8 mouse cellular contexts compared by ENCODE assay signal in the genomic region with DNA sequence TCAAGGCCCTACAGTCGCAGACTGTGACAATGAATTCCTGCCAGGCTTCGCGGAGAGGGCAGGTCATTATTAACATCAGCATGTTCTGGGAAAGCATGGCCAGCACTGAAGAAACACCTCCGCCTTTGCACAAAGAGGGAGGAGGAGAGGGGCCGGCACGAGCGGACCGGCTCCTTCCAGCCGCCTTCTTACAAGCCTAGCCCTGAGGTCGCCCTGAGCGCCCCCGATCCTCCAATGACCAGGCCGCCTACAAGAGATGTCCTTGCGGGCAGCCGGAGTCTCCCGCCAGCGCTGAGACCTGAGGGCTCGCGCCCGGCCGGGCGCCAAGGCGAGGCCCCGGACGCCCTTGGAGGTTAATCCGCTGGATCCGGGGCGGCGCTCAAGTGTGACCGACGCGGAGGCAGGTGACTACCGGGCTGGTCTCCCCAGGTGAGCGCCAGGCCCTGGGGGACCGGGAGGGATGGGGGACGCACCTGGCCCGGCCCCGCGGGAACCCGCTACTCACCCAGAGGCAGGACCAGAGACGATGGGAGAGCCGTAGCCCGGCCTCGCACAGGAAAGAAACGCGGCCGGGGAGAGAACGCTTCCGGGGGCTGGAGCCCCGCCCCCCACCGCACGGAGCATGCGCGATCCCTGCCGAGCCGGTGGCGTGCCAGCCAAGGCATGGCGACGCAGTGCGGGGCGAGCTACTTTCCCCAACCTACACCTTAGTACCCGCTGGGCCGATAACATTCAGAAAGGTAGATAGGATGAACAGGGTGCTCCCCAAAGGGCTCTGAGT. TPM values are rescaled to one million over a fixed set of nuclear protein-coding genes. Genes with fewer than 3 reads are reported as not detected.
DNase-seq lines count a peak whose midpoint lies in the region; ATAC-seq lines count a peak whose summit lies in the region.

No protein-coding gene starts in this region.

- 0 out of 2 replicates have a peak, but pooled peaks cover 3% of the 10 kb centered on the region for H3K4me1 ChIP-seq in embryonic facial prominence, embryonic 14.5 days (ENCODE audit: control insufficient read depth, insufficient read depth, low read length)
- peaks cover 12% of the 10 kb centered on the region for H3K4me1 ChIP-seq in kidney, embryonic 14.5 days (ENCODE audit: control insufficient read depth, insufficient read depth, low read length)
- peaks cover 6% of the 10 kb centered on the region; the same call in 1 of the 2 replicates for H3K4me1 ChIP-seq in limb, embryonic 15.5 days

- H3K4me2 ChIP-seq in embryonic facial prominence, embryonic 14.5 days (ENCODE audit: low read depth, low read length) = peak overlapping the region; percentile 73
- H3K4me2 ChIP-seq in kidney, embryonic 14.5 days (replicated peaks; ENCODE audit: low read depth, low read length) = peak overlapping the region; percentile 79
- H3K4me2 ChIP-seq in limb, embryonic 15.5 days = peak overlapping the region; percentile 82

- H3K36me3 ChIP-seq in embryonic facial prominence, embryonic 14.5 days (ENCODE audit: control insufficient read depth, insufficient read depth, low read length) = no peaks in the 10 kb centered on the region
- H3K36me3 ChIP-seq in kidney, embryonic 14.5 days (ENCODE audit: control insufficient read depth, insufficient read depth, low read length) = no peaks in the 10 kb centered on the region
- H3K36me3 ChIP-seq in limb, embryonic 15.5 days = no peaks in the 10 kb centered on the region

- peak; percentile 85 for DNase-seq in 3T3-L1 (ENCODE audit: low read depth, low spot score)
- peak; percentile 89 to 90 for DNase-seq in adrenal gland, postnatal 4 days (ENCODE audit: low spot score in 2 of 2)
- peak; percentile 92 for DNase-seq in embryonic facial prominence, embryonic 14.5 days (ENCODE audit: low spot score)
- peak; percentile 89 for DNase-seq in heart, adult 8-10 months (ENCODE audit: low spot score)
- DNase-seq in monocyte, adult 2 months (ENCODE audit: low read depth in 1 of 2, low spot score in 2 of 2) = peak; percentile 56 to 86
- DNase-seq in spleen, postnatal 36 days (ENCODE audit: low spot score in 2 of 2) = peak; percentile 86 to 88

- no peaks in the 10 kb centered on the region for H3K9me3 ChIP-seq in embryonic facial prominence, embryonic 14.5 days (ENCODE audit: control insufficient read depth, low read length)
- H3K9me3 ChIP-seq in kidney, embryonic 14.5 days (ENCODE audit: control insufficient read depth, low read length) = no peaks in the 10 kb centered on the region
- no peaks in the 10 kb centered on the region for H3K9me3 ChIP-seq in limb, embryonic 15.5 days

- peak overlapping the region; percentile 84 for H3K9ac ChIP-seq in embryonic facial prominence, embryonic 14.5 days (ENCODE audit: low read depth, low read length)
- peak overlapping the region; percentile 90 for H3K9ac ChIP-seq in kidney, embryonic 14.5 days (ENCODE audit: low read depth, low read length)
- peak overlapping the region; percentile 89 for H3K9ac ChIP-seq in limb, embryonic 15.5 days

- peak; percentile 97 for ATAC-seq in embryonic facial prominence, embryonic 14.5 days (ENCODE audit: low read depth)
- ATAC-seq in kidney, embryonic 14.5 days (ENCODE audit: low FRiP score, low TSS enrichment) = peak; percentile 94
- ATAC-seq in limb, embryonic 15.5 days (ENCODE audit: insufficient number of reproducible peaks, low FRiP score, low TSS enrichment, low read depth) = peak; percentile 92

- H3K27ac ChIP-seq in embryonic facial prominence, embryonic 14.5 days (replicated peaks; ENCODE audit: low read depth, low read length) = peak overlapping the region; percentile 71
- H3K27ac ChIP-seq in kidney, embryonic 14.5 days (ENCODE audit: low read depth, low read length) = peak overlapping the region; percentile 89
- peak overlapping the region; percentile 81 for H3K27ac ChIP-seq in limb, embryonic 15.5 days

- H3K27me3 ChIP-seq in embryonic facial prominence, embryonic 14.5 days (replicated peaks; ENCODE audit: control insufficient read depth, insufficient read depth, low read length) = no peaks in the 10 kb centered on the region
- no peaks in the 10 kb centered on the region for H3K27me3 ChIP-seq in kidney, embryonic 14.5 days (ENCODE audit: control insufficient read depth, insufficient read depth, low read length)
- H3K27me3 ChIP-seq in limb, embryonic 15.5 days = no peaks in the 10 kb centered on the region

- peak overlapping the region; percentile 82 for H3K4me3 ChIP-seq in embryonic facial prominence, embryonic 14.5 days (ENCODE audit: low read depth, low read length)
- peak overlapping the region; percentile 88 for H3K4me3 ChIP-seq in kidney, embryonic 14.5 days (ENCODE audit: low read length)
- H3K4me3 ChIP-seq in limb, embryonic 15.5 days = peak overlapping the region; percentile 95

- under 1% methylated on average over 47 of the region's 63 CpGs for WGBS in embryonic facial prominence, embryonic 14.5 days
- WGBS in kidney, embryonic 14.5 days = under 1% methylated on average over 59 of the region's 63 CpGs
- WGBS in limb, embryonic 15.5 days = under 1% methylated on average over 63 of the region's 63 CpGs

RNA-seq across cellular contexts. Expression of a gene that starts 27.6 kb away (rescaled TPM):
- total RNA-seq in adrenal gland, postnatal 4 days (2021) = 10 to 100 TPM; 70.7 to 72.4 TPM
- polyA plus RNA-seq in embryonic facial prominence, embryonic 14.5 days (2014; fragmentation: Nextera tagmentation; extraction: Ambion mirVana) = 64.1 and 66.5 TPM in 2 replicates
- total RNA-seq in heart, adult 8-10 months (2022) = 10 to 100 TPM; 82.6 to 92.2 (median 84.8) TPM
- polyA plus RNA-seq in kidney, embryonic 14.5 days (2014; fragmentation: Nextera tagmentation; extraction: Ambion mirVana) = 78.2 and 90.8 TPM in 2 replicates
- polyA plus RNA-seq in limb, embryonic 15.5 days (2015; fragmentation: Nextera tagmentation; extraction: Ambion mirVana) = 54.5 and 55.2 TPM in 2 replicates

RNA-seq across cellular contexts. Expression of a gene that starts 45.3 kb away (rescaled TPM):
- total RNA-seq in adrenal gland, postnatal 4 days (2021) = 10 to 100 TPM; 65.8 to 67.6 TPM
- 12.6 and 15.5 TPM in 2 replicates for polyA plus RNA-seq in embryonic facial prominence, embryonic 14.5 days (2014; fragmentation: Nextera tagmentation; extraction: Ambion mirVana)
- 10 to 100 TPM; 54.6 to 66.1 (median 59.4) TPM for total RNA-seq in heart, adult 8-10 months (2022)
- 16.8 and 16.9 TPM in 2 replicates for polyA plus RNA-seq in kidney, embryonic 14.5 days (2014; fragmentation: Nextera tagmentation; extraction: Ambion mirVana)
- 7.1 and 9.5 TPM in 2 replicates for polyA plus RNA-seq in limb, embryonic 15.5 days (2015; fragmentation: Nextera tagmentation; extraction: Ambion mirVana)

Comparison
In these comparisons a context has a peak if more than half of its experiments do, and no peak if none do; other contexts are left out.
1. Peak in every context shown above with its lines: DNase-seq, ATAC-seq, H3K4me3 ChIP-seq and H3K27ac ChIP-seq.